In genomic region chr1:166293086-166293485, GRCm38 (mm10) we compare ENCODE assay signal across 26 mouse cellular contexts. TPM values are rescaled to one million over a fixed set of nuclear protein-coding genes. Genes with fewer than 3 reads are reported as not detected.
"Had no signal": no experiment of that assay in that cellular context is flagged by ENCODE, and none has a peak within 500 bp of the region (broad histone marks: within the 10 kb centered on the region; RNA-seq: fewer than 3 reads in every experiment).

No protein-coding gene starts in this region.

- H3K9ac ChIP-seq: lung, embryonic 14.5 days; midbrain, embryonic 12.5 days; neural tube, embryonic 13.5 days; neural tube, embryonic 15.5 days had no signal

- H3K4me2 ChIP-seq: lung, embryonic 14.5 days; midbrain, embryonic 12.5 days; neural tube, embryonic 13.5 days; neural tube, embryonic 15.5 days had no signal

- ATAC-seq: midbrain, embryonic 16.5 days had no signal

- H3K36me3 ChIP-seq: neural tube, embryonic 13.5 days; neural tube, embryonic 15.5 days had no signal

- H3K4me3 ChIP-seq: midbrain, embryonic 10.5 days; midbrain, embryonic 12.5 days; myocyte; neural tube, embryonic 13.5 days; neural tube, embryonic 15.5 days had no signal

- H3K27ac ChIP-seq: midbrain, embryonic 10.5 days; midbrain, embryonic 12.5 days; neural tube, embryonic 13.5 days; neural tube, embryonic 15.5 days had no signal

- DNase-seq: lung, adult 18-20 months; lung, embryonic 14.5 days; lung, postnatal 10 days; lung, postnatal 4 days; midbrain, embryonic 14.5 days; retina, postnatal 1 day; right cerebral cortex, adult 18-20 months; right cerebral cortex, postnatal 25 days; right cerebral cortex, postnatal 4 days; spleen, adult 18-20 months; thymus, adult 18-20 months; thymus, postnatal 14 days; thymus, postnatal 36 days had no signal

- H3K9me3 ChIP-seq: midbrain, embryonic 10.5 days; midbrain, embryonic 12.5 days; neural tube, embryonic 13.5 days; neural tube, embryonic 15.5 days had no signal

- H3K27me3 ChIP-seq: midbrain, embryonic 12.5 days; neural tube, embryonic 13.5 days; neural tube, embryonic 15.5 days had no signal

RNA-seq across cellular contexts. Expression of gene Ildr2, which starts 39.1 kb away (rescaled TPM):
- total RNA-seq: megakaryocyte, adult 5-6 weeks; megakaryocyte-erythroid progenitor cell, adult 5-6 weeks had no signal

RNA-seq across cellular contexts. Expression of gene Mael, which starts 54.5 kb away (rescaled TPM):
- total RNA-seq: megakaryocyte, adult 5-6 weeks; megakaryocyte-erythroid progenitor cell, adult 5-6 weeks had no signal
- polyA plus RNA-seq: lung, embryonic 14.5 days; lung, embryonic 16.5 days; midbrain, embryonic 14.5 days; midbrain, embryonic 16.5 days; myocyte; neural tube, embryonic 11.5 days; neural tube, embryonic 13.5 days; small intestine, adult 2 months; stomach, embryonic 16.5 days; thymus, postnatal 0 days had no signal
